Mouse (Mus musculus): ENCODE data around the gene Tc2n.
"Not testable (repeated sequence)": the region's sequence is repeated elsewhere in the genome, so short reads cannot be mapped to it uniquely, and the experiment has no call there.

Tc2n gene

GRCm38 (mm10) chr12:101718054-101718754 lies at the start of gene Tc2n:
Gene Tc2n (minus strand): TSS chr12:101718523.
- DNase-seq (ENCODE audit: low spot score): peak; percentile 85

- DNase-seq (ENCODE audit: low spot score): no peak
These were observed 49.2 kb upstream of the Tc2n start for GRCm38 (mm10) chr12:101767306-101768053.

- no peak for DNase-seq (ENCODE audit: low spot score)
These were observed 48.0 kb upstream of the Tc2n start for GRCm38 (mm10) chr12:101766228-101766852.

- DNase-seq (ENCODE audit: low spot score): no peak
These were observed 46.5 kb upstream of the Tc2n start for GRCm38 (mm10) chr12:101764870-101765269.

GRCm38 (mm10) chr12:101763065-101763464 lies 44.7 kb upstream of the Tc2n start:
- no peak for DNase-seq (ENCODE audit: low spot score)

- DNase-seq (ENCODE audit: low spot score): no peak
These were observed 43.7 kb upstream of the Tc2n start for GRCm38 (mm10) chr12:101762054-101762453.

GRCm38 (mm10) chr12:101759440-101760045 lies 41.2 kb upstream of the Tc2n start:
- DNase-seq (ENCODE audit: low spot score): no peak

- no peak for DNase-seq (ENCODE audit: low spot score)
These were observed 40.4 kb upstream of the Tc2n start for GRCm38 (mm10) chr12:101758698-101759097.

- no peak for DNase-seq (ENCODE audit: low spot score)
These were observed 24.1 kb upstream of the Tc2n start for GRCm38 (mm10) chr12:101742375-101742774.

- DNase-seq (ENCODE audit: low spot score): no peak
These were observed 22.2 kb upstream of the Tc2n start for GRCm38 (mm10) chr12:101740486-101740885.

- DNase-seq (ENCODE audit: low spot score): peak; percentile 9
These were observed 21.7 kb upstream of the Tc2n start for GRCm38 (mm10) chr12:101740045-101740444.

GRCm38 (mm10) chr12:101718755-101719150 lies 430 bp upstream of the Tc2n start:
- peak; percentile 43 for DNase-seq (ENCODE audit: low spot score)

- DNase-seq (ENCODE audit: low spot score): no peak
These were observed 19.1 kb downstream of the Tc2n start for GRCm38 (mm10) chr12:101699176-101699575.

- DNase-seq (ENCODE audit: low spot score): no peak
These were observed 21.8 kb downstream of the Tc2n start for GRCm38 (mm10) chr12:101696521-101696920.

- no peak for DNase-seq (ENCODE audit: low spot score)
These were observed 37.8 kb downstream of the Tc2n start for GRCm38 (mm10) chr12:101680538-101680937.

- DNase-seq (ENCODE audit: low spot score): no peak
These were observed 50.8 kb downstream of the Tc2n start for GRCm38 (mm10) chr12:101667502-101667901.

GRCm38 (mm10) chr12:101633137-101633536 lies 85.2 kb downstream of the Tc2n start:
- DNase-seq (ENCODE audit: low spot score): no peak

GRCm38 (mm10) chr12:101606622-101607021 lies 111.7 kb downstream of the Tc2n start:
- DNase-seq (ENCODE audit: low spot score): not testable (repeated sequence)

Data from embryo, embryonic 10 days (tissue).